Mouse (Mus musculus) cerebellum, adult 11 months (tissue): ENCODE results near the gene Znrf2.
"Not testable (repeated sequence)": the region's sequence is repeated elsewhere in the genome, so short reads cannot be mapped to it uniquely, and the experiment has no call there.

Source experiments
- DNase-seq: peaks from one replicate; pipeline ENCODE4 v3.0.0; 2022

Znrf2 gene

DNA sequence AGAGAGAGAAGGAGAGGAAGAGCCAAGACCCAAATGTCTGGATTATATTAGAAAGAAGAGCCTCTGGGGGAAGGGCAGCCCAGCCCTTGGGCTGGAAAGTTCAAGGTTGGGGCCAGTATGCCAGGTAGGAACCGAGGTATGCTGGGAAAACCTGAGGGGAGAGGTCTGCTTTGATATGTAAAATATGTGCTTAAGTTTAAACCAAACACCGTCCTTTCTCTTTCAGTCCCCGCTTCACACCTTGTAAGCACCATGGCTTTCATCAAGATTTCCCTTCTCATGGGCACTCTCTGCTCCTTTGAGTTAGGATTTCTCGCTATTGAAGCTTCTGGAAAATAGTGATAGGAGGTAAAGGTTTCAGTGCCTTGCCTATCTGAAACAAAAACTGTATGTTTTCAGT, 38.1 kb downstream of the Znrf2 start:
- DNase-seq = no peak

DNA sequence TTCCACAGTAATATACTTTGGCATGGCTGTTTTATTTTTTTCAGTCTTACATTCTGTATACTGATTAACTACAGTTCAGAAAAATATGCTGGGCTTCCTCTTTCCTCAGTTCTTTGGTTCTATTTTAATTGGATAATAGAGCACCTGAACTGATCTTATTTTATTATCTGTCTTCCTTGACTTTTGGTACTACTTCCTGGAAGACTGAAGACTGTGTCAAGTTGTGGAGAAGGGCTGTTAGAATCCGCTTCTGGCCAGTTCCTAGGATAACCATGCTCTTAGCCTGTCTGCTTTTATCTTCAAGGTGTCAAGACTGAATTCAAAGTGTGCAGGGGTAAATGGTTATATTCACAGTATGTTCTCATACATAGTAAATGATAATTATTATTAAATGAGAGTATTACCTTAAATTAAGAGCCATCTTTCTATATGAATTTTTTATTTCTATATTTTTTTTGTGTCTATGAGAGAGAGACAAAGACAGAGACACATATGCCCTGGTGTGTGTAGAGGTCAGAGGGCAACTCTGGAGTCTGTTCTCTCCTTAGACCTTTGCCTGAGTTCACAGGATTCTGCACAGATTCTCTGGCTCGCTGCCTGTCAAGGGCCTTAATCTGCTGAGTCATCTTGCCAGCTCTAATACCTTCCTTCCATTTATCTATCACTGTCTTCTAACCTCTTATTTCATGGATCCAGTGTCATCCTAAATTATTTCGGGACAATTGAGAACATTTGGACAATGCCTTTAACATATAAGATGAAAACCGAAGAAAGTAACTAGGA, 39.3 kb downstream of the Znrf2 start:
- no peak for DNase-seq

- DNase-seq = not testable (repeated sequence)
These were observed 42.4 kb downstream of the Znrf2 start for GRCm38 (mm10) chr6:54859159-54859558.

DNA sequence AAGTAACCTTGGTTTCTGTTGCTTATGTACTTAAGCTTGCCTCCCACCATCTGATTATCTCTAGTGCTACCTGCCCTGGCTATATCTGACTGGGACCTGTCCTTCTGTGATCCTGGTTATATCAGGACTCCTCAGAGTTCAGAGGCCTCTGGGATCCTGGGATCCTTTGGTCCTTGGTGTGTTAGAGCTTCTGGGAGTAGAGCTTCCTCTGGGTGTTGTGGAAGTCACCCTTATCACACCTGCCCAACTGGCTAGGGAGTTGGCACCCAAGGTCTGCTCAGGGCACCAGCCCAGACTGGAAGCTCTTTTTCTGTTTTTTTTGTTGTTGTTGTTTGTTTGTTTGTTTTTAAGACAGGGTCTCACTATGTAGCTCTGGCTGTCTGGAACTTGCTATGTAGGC, 43.5 kb downstream of the Znrf2 start:
- no peak for DNase-seq

- DNase-seq = no peak
These were observed 50.2 kb downstream of the Znrf2 start for GRCm38 (mm10) chr6:54866731-54867410.

DNA sequence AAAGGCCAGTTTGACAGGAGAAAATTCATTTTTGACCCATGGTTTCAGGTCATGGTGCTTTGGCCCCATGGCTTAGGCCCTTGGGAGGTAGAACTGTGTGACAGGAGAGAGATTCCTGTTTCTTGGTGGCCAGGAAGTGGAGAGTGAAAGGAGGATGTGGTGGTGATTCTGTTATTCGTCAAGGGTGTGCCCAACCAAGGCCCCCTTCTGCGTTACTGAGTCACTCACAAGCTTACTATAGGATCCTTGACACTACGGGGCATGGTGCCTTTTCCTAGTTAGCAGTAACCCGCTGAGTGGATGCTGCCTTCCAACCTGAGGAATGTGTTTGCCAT, 50.7 kb downstream of the Znrf2 start:
- no peak for DNase-seq

GRCm38 (mm10) chr6:54873029-54873428, 56.3 kb downstream of the Znrf2 start:
- DNase-seq = no peak

- DNase-seq = no peak
These were observed 60.1 kb downstream of the Znrf2 start for GRCm38 (mm10) chr6:54876782-54877181.

GRCm38 (mm10) chr6:54877651-54878050, 60.9 kb downstream of the Znrf2 start:
- no peak for DNase-seq

GRCm38 (mm10) chr6:54878546-54878945, 61.8 kb downstream of the Znrf2 start:
- DNase-seq = no peak

GRCm38 (mm10) chr6:54880086-54880485, 63.4 kb downstream of the Znrf2 start:
- DNase-seq = no peak

DNA sequence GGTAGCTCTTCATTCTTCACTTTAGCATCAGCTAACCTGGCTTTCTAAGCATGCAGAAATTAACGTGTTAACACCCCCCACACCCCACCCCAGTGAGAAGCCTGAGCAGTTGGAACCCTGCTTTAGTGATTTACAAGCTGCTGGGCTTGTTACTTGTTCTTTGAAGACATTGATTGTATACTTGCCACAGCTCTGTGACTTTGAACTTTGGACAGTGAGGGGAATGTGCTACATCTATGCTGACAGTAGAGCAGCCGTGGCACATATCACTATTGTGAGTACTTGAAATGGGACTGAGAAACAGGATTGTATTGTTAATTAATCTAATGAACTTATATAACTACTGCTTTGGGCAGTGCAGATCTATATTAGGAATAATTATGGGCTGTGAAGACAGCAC, 66.7 kb downstream of the Znrf2 start:
- no peak for DNase-seq

- no peak for DNase-seq
These were observed 69.5 kb downstream of the Znrf2 start for GRCm38 (mm10) chr6:54886195-54886594.

GRCm38 (mm10) chr6:54890221-54890620, 73.5 kb downstream of the Znrf2 start:
- no peak for DNase-seq

DNA sequence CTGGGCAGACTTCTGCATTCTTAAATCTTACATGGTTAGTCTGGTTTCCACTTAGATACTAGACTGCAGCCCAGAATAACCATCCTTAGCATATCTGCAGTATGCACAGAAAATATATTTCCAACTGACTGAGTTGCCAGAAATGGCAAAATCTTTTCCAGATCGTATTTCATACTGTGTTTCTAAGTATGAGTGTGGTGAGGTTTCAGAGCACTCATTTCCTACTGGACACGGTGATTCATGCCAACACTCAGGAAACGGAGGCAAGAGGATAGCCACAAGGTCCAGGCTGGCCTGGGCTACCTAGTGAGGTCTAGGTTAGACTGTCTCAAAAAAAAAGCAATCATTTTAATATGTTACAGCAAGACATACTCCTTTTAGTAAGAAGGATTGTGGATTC, 74.7 kb downstream of the Znrf2 start:
- no peak for DNase-seq

GRCm38 (mm10) chr6:54900256-54900655, 83.5 kb downstream of the Znrf2 start:
- DNase-seq = no peak

GRCm38 (mm10) chr6:54902547-54902946, 85.8 kb downstream of the Znrf2 start:
- DNase-seq = no peak

DNA sequence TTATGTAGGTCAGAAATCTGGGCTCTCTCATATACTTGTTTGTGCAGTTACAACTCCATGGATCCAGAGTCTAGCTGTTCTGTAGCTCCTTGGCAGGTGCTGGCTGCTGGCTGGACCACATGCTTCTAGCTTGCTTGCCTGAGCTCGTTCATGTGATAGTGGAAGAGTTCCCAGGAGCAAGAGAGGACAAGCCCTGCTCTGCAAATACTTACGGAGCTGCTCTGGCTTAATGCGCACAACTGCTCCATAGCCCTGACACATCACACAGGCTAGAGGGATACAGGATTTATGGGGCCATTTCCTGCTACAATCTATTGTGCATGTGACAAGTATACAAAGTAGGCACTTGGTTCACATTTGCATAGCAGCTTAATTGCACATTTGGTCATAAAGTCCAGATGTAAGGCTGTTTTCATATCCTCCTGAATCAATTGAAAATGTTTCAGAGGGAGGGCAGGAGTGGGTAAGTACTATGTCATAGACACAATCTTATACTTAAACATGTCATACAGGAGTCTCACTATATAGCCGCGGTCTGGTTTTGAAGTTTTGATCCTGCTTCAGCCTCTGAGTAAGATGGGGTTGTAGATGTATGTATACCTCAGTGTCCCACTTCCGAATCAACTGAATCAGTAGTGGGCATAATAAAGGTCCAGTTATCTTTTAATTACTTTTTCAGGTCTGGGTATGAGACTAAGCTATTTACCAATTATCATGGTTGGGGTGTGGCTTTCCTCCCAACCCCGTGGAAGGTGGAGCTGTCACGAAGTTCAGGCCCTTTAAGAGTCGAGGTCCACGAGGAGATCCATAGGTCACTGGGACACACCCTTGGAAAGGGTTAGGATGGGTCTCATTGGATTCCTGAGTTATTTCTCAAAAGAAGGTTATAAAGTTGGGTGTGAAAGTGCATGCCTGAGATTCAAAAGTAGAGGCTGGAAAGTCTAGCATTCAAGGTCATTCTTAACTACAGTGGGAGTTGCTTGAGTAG, 89.6 kb downstream of the Znrf2 start:
- DNase-seq = no peak

- DNase-seq = no peak
These were observed 98.3 kb downstream of the Znrf2 start for GRCm38 (mm10) chr6:54914977-54915376.

DNA sequence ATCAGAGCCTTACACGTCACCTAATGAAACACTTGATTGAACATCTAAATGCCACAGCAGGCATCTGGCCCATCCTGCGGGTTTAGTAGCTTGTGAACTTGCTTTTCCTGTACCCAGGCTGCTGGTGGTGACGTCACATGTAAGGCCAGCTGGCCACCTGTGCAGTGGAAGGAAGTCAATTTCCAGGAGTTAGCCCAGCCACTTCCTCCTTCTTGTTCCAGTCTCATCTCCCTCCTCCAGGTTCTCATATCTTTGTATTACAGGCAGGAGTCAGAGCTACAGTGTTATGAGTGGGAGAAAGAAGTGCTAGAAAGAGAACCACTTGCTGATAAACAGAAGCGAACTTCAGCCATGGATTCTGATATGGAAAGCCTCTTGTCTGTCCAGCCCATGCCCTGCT, 99.4 kb downstream of the Znrf2 start:
- DNase-seq = no peak

GRCm38 (mm10) chr6:54916941-54917340, 100.2 kb downstream of the Znrf2 start:
- no peak for DNase-seq

GRCm38 (mm10) chr6:54917523-54917922, 100.8 kb downstream of the Znrf2 start:
- DNase-seq = peak; percentile 6

DNA sequence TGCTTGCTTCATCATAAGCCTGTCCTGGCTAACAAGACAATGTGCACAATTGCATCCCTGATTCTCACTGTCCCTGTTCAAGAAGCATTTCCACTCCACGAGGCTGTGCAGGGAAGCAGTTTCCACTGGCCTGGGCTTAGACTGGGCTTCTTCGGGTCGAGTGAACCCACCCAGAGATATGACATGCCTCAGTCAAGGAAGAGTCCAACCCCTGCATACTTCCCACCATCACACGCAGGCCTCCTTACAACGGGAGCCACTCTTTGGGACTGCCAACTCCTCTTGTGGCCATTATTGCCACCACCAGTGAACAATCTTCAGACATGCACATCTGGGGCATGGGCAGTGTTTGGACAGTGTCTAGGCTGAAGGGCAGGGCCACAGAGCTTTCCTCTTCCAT, 101.8 kb downstream of the Znrf2 start:
- no peak for DNase-seq

- DNase-seq = no peak
These were observed 107.8 kb downstream of the Znrf2 start for GRCm38 (mm10) chr6:54924538-54924937.
